Mouse (Mus musculus) thymus, adult 18-20 months (tissue): ENCODE data around the gene Plet1.
A peak's percentile ranks its signal among the peaks of the same experiment; 100 is the strongest.

Experiments used
- DNase-seq, 2 experiments: peaks; one replicate each; pipeline ENCODE4 v3.0.0; 2022; ENCODE audit warnings: mixed read lengths in 2 of 2

Plet1 gene

DNA sequence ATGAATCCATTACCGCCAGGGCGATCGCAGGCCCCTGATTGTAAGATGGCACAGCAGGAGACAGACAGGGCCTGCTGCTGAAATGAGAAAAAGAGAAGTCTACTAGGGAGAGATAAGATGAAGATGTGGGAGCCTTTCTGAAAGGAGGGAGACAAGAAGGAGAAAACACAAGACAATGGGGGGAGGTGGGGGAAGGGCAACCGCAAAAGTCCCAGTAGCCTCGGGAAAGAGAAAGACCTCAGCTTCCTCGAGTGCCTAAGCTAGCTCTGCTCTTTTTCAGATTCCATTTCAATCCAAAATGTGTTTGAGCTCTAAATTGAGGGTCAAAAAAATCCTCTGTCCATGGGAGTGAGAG, 1.8 kb downstream of the Plet1 start:
- no peak for DNase-seq

DNA sequence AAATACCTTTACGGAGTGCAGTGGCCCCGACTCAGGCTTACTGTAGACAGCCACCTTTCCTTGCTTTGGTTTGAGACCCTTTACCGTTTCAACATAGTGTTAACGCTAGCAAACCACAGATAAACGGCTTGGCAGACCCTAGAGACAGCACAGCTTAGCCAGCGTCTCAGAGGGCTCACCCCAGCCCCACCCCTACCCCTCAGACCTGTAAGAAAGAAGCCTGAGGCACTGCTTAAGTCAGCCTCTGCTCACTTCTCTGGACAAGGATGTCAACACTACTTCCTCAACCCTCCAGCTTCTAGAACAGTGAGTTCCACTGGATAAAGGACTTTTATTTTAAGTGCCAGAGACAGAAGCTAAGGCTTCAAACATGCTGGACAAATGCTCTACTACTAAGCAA, 2.2 kb downstream of the Plet1 start:
- no peak for DNase-seq

DNA sequence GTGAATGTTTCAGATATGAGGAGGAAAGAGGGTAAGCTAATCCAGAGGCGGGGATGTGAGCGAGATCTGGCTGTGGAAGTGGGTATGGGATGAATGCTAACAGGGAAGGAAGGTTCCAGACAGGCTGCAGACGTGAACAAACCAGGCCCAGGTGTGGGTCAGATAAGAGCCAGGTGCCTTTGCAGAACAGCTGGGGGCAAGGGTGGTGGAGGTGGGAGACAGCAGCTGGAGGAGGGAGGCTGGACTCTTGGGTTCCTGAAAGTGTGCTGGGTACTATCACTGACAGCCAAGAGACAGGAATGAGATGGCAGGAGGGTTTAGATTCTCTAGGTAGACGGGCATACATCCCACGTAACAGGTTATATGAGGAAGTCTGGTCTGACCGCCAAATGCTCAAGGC, 2.8 kb downstream of the Plet1 start:
- no peak for DNase-seq

GRCm38 (mm10) chr9:50497536-50497935, 3.2 kb downstream of the Plet1 start:
- no peak for DNase-seq

DNA sequence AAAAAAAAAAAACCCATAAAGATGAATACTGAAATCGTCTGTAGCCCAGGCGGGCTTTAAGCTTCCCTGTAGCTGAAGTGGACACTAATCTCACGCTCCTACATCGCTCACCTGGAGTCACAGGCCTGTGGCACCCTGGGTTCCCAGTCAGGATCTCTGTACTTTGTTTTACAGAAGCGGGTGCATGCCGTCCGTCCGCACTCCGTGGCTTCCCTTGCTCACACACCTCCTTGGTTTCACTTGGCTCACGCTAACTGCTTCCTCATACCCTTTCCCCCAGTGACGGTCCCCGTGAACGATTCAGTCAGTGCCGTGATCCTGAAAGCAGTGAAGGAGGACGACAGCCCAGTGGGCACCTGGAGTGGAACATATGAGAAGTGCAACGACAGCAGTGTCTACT, 4.5 kb downstream of the Plet1 start:
- DNase-seq: no peak

DNA sequence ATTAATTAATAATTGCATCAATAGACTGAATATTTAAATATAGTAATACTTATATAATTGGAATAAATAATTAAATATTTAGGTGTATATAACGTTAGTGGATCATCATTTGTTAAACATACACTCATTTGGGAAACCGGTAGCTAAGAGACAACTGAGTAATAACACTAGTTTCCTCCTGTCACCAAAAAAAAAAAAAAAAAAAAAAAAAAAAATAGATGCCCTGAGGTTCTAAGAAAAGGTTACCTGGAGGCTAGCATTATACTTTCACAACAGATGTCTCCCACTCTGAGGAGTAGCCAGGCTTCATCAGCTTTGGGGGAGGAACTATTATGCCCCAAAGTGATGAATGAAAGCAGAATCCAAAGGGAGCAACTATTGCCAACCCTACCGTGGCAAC, 5.5 kb downstream of the Plet1 start:
- DNase-seq: no peak

GRCm38 (mm10) chr9:50500467-50500973, 6.2 kb downstream of the Plet1 start:
- DNase-seq: no peak

DNA sequence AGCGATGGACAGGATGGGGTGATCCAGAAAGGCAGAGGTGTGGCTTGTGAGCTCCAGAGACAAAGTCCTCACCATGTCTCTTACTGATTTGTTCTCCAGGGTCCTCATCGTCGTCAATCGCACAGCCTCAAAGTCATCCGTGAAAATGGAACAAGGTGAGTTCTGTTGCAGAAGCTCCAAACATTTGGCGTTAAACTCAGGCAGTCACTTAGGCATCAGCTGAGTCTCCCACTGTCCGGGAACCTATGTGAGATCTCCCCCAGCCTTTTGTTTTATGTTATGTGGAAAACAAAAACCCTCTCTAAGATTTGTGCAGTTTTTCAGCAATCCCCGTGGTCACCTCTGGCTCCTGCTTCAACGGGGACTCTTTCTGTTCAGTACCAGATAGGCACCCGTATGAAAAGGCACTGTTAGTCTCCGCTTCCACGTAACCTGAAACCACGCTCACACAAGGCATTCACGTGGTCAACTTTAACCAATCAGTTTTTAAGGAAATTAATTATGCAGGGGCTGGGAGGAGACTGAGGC, 6.7 kb downstream of the Plet1 start:
- DNase-seq: no peak

- no peak for DNase-seq
Observed at GRCm38 (mm10) chr9:50502949-50503348, 8.6 kb downstream of the Plet1 start.

- DNase-seq: no peak
Observed at GRCm38 (mm10) chr9:50505405-50505804, 11.1 kb downstream of the Plet1 start.

- no peak for DNase-seq
Observed at GRCm38 (mm10) chr9:50507570-50507969, 13.2 kb downstream of the Plet1 start.

GRCm38 (mm10) chr9:50515462-50515861, 21.1 kb downstream of the Plet1 start:
- no peak for DNase-seq

GRCm38 (mm10) chr9:50518781-50519180, 24.5 kb downstream of the Plet1 start:
- no peak for DNase-seq

DNA sequence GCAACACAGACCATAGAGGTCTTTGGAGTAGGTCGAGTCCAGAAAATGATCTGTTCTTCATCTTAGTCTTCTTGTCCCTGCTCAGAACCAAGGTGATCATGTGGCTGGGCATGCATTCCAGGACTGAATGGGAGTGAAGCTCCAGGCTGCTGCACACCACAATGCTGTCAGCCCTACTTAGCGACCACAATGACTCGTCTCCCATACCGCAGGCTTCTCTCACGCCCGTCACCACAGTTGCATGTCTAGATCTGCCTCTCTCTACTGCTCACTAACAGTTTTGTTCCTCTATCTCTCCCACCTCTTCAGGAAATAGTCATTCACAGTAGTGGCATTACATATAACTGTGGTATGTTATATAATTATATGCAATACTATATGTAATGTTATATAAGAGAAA, 26.4 kb downstream of the Plet1 start:
- DNase-seq: no peak

- no peak for DNase-seq
Observed at GRCm38 (mm10) chr9:50521562-50521961, 27.2 kb downstream of the Plet1 start.

- DNase-seq: no peak
Observed at GRCm38 (mm10) chr9:50522574-50522973, 28.2 kb downstream of the Plet1 start.

- DNase-seq: no peak
Observed at GRCm38 (mm10) chr9:50524936-50525335, 30.6 kb downstream of the Plet1 start.

DNA sequence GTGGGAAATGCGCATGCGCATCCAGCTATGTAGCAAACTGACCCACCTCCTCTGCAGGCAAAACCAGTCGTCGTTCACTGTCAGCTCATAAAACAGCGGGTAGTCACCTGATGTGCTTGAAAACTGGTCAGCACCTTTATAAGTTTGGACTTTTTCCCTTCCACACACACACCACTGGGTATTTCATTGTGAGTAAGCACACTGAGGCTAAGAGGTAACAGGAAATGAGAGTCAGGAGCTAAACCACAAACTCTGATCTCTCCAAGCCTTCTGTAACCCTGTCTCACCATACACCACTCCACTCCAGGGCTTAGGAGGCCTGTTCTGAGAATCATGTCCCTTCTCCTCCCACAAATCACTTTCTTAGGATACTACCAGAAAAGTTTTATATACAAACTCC, 31.3 kb downstream of the Plet1 start:
- no peak for DNase-seq

GRCm38 (mm10) chr9:50527860-50528259, 33.5 kb downstream of the Plet1 start:
- no peak for DNase-seq

DNA sequence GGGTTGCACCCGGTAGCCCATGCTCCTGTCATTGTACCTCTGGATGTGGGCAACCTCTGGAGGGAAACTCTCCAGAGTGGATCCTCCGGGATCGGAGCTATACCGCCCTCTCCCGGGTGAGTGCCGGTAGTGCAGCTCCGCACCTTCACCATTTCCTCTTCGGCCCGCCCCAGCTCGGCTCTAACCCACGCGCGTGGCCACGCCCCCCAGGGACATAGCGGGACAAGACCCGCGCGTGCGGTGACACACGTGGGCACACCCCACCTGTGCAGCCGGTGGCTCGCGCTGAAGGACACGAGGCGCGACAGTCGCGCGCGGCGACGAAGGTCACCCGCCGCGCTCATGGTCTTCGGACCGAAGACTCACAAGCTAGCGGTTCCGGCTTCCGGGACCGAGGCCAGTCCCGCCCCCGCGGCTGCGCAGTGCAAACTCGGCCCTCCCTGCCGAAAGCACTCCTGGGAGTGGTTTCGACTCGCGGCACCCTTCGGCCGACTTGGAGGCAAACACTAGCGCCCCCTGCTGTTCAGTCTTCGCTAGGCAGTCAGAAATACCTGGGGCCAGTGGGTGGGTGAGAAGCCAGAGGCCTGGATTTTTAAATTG, 34.1 kb downstream of the Plet1 start, which contains the start of gene Pts:
Pts (minus strand) TSS at position 432 of the 600 bp plus-strand sequence.
- peak; percentile 95 for DNase-seq

- DNase-seq: no peak
Observed at GRCm38 (mm10) chr9:50530890-50531289, 36.6 kb downstream of the Plet1 start.

DNA sequence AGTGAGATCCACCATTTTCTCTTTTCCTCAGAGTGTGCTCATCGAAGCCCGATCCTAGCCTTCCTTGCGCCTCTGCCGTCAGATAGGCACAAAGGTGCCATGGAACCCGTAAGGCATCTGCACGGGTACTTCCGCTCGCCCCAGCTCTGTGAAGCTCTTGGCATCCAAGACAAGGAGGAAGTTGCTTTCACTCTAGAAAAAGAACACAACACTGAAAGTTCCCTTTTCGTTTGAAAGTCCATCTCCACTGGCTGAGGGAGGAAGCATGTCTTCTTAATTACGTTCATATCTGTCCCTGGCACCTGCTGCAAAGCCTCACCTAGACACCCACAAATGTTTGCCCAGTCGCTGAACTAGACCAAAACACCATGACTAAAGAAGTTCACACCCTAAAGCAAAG, 39.0 kb downstream of the Plet1 start:
- DNase-seq: peak; percentile 38 to 47

- no peak for DNase-seq
Observed at GRCm38 (mm10) chr9:50533791-50534190, 39.5 kb downstream of the Plet1 start.

DNA sequence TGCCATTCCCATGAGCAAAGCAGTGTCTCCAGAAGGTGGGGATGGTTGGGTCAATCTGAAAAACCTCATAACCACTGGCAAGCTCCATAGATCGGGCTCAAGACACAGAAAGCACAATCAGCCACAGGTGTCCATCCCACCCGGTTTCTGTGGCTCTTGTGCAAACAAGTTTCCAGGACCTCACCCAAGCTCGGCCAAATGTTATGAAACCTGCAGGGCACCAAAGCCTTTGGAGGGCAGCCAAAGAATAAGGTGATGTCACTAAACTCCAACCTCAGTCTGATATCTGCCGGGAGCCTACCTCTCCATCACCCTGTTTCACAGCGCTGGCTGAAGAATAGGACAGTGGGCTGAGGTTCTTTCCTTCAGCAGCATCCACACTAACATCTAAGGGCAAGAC, 41.6 kb downstream of the Plet1 start:
- DNase-seq: no peak

- no peak for DNase-seq
Observed at GRCm38 (mm10) chr9:50536603-50537135, 42.3 kb downstream of the Plet1 start.
